Mouse (Mus musculus) central nervous system, embryonic 18 days (tissue): ENCODE measurements around the gene Kcnt1. TPM values are rescaled to one million over a fixed set of nuclear protein-coding genes. Genes with fewer than 3 reads are reported as not detected.

Source experiments
- polyA plus RNA-seq: library from polyadenylated mRNA; depleted of rRNA; stranded (reverse); fragments of >200 nt; gene quantifications from 2 replicates; pipeline ENCODE4 v1.2.3, GENCODE M21; 2012; rRNA removed

Gene Kcnt1
- polyA plus RNA-seq, result 90.7 and 96.1 TPM in 2 replicates

GRCm38 (mm10) chr2:25863337-25864131 lies at the start of gene Kcnt1:
Gene Kcnt1 (plus strand): TSS chr2:25863734.

GRCm38 (mm10) chr2:25815748-25816147 lies 47.8 kb upstream of the Kcnt1 start, which contains the start of gene Glt6d1:
Gene Glt6d1 (minus strand): TSS chr2:25815848.

GRCm38 (mm10) chr2:25822806-25823205 lies 40.7 kb upstream of the Kcnt1 start, which contains the start of gene Lcn9:
Gene Lcn9 (plus strand): TSS chr2:25823153.

GRCm38 (mm10) chr2:25847226-25847625 lies 16.3 kb upstream of the Kcnt1 start, which contains the start of gene Sohlh1:
Gene Sohlh1 (minus strand): TSS chr2:25847248.

Other genes with a start within 250 kb of the Kcnt1 start
- gene Ccdc183, start 246.1 kb upstream of the Kcnt1 start, polyA plus RNA-seq, result 0.04 TPM in 1 of 2 replicates, not detected in the other
- gene Tmem141, start 241.7 kb upstream of the Kcnt1 start, polyA plus RNA-seq, result 47.6 and 54.3 TPM in 2 replicates
- gene Fcna, start 235.7 kb upstream of the Kcnt1 start, polyA plus RNA-seq, result 1.3 and 2.2 TPM in 2 replicates
- gene Lcn8, start 210.6 kb upstream of the Kcnt1 start, polyA plus RNA-seq, result not detected in 2 replicates
- not detected in 2 replicates for gene Lcn5, start 205.8 kb upstream of the Kcnt1 start, polyA plus RNA-seq
- not detected in 2 replicates for gene Lcn6, start 186.9 kb upstream of the Kcnt1 start, polyA plus RNA-seq
- gene Lcn10, start 181.0 kb upstream of the Kcnt1 start, polyA plus RNA-seq, result not detected in 2 replicates
- not detected in 2 replicates for gene Obp2a, start 163.7 kb upstream of the Kcnt1 start, polyA plus RNA-seq
- 64.8 and 76.6 TPM in 2 replicates for gene Bmyc, start 157.0 kb upstream of the Kcnt1 start, polyA plus RNA-seq
- not detected in 2 replicates for gene Obp2b, start 126.7 kb upstream of the Kcnt1 start, polyA plus RNA-seq
- not detected in 2 replicates for gene Lcn3, start 98.2 kb upstream of the Kcnt1 start, polyA plus RNA-seq
- gene Lcn11, start 86.7 kb upstream of the Kcnt1 start, polyA plus RNA-seq, result not detected in 2 replicates
- gene Gm13539, start 81.5 kb upstream of the Kcnt1 start, polyA plus RNA-seq, result not detected in 2 replicates
- not detected in 2 replicates for gene Glt6d1, start 47.9 kb upstream of the Kcnt1 start, polyA plus RNA-seq
- gene Lcn9, start 40.6 kb upstream of the Kcnt1 start, polyA plus RNA-seq, result not detected in 2 replicates
- gene Sohlh1, start 16.5 kb upstream of the Kcnt1 start, polyA plus RNA-seq, result 0.05 TPM in 1 of 2 replicates, not detected in the other
- gene Camsap1, start 119.5 kb downstream of the Kcnt1 start, polyA plus RNA-seq, result 42.6 and 49.3 TPM in 2 replicates
- gene Ubac1, start 158.0 kb downstream of the Kcnt1 start, polyA plus RNA-seq, result 125 and 130 TPM in 2 replicates